Mouse (Mus musculus) limb, embryonic 12.5 days (tissue): ENCODE measurements at regions not wholly inside any gene's neighbourhood (a gene's known extent, or its start where the extent isn't known, plus 50 kb on each side); places are given as distances from the start of the nearest gene placed in this dataset.

ENCODE experiments used
- ATAC-seq: fragments of 200-750 bp; cut with Nextera tagmentation; 2 replicates; pipeline ENCODE4 v1.8.0; 2017; ENCODE audit warnings: low read depth, moderate TSS enrichment; ENCODE audit not compliant: insufficient number of reproducible peaks, insufficient read depth, low FRiP score, low TSS enrichment
- H3K27ac ChIP-seq: fragments of 300-500 bp; sonication (generic); 2 replicates; pipeline ENCODE4 v1.5.1; 2016; ENCODE audit warnings: mild to moderate bottlenecking, moderate library complexity
- H3K27me3 ChIP-seq: fragments of 300-500 bp; sonication (generic); 2 replicates; pipeline ENCODE4 v1.6.1; 2016; ENCODE audit warnings: mild to moderate bottlenecking, moderate library complexity
- H3K36me3 ChIP-seq: fragments of 300-500 bp; sonication (generic); 2 replicates; pipeline ENCODE4 v1.6.1; 2016; ENCODE audit warnings: mild to moderate bottlenecking, moderate library complexity
- H3K4me1 ChIP-seq: fragments of 300-500 bp; sonication (generic); replicated peaks from 2 replicates; pipeline ENCODE4 v1.6.1; 2016
- H3K4me2 ChIP-seq: fragments of 300-500 bp; sonication (generic); 2 replicates; pipeline ENCODE4 v1.6.1; 2016; ENCODE audit warnings: mild to moderate bottlenecking, moderate library complexity
- H3K4me3 ChIP-seq: fragments of 300-500 bp; sonication (generic); replicated peaks from 2 replicates; pipeline ENCODE4 v1.5.1; 2016; ENCODE audit warnings: mild to moderate bottlenecking
- H3K9ac ChIP-seq: fragments of 300-500 bp; sonication (generic); replicated peaks from 2 replicates; pipeline ENCODE4 v1.6.1; 2016; ENCODE audit warnings: mild to moderate bottlenecking, moderate library complexity
- H3K9me3 ChIP-seq: fragments of 300-500 bp; sonication (generic); 2 replicates; pipeline ENCODE4 v1.6.1; 2016; ENCODE audit warnings: mild to moderate bottlenecking, moderate library complexity
- WGBS: fragments of 180-500 bp; shearing (Covaris S2); methylation state at CpG from one replicate; pipeline ENCODE4 v1.1.7; 2016; 5-methylcytosine and 5-hydroxymethylcytosine counted together

GRCm38 (mm10) chr16:93367246-93367805 lies 236.5 kb downstream of the Setd4 start:
- H3K4me3 ChIP-seq: no peak overlapping the region
- WGBS: 89% methylated on average over 8 of the region's 8 CpGs
- peaks cover 15% of the 10 kb centered on the region for H3K4me1 ChIP-seq
- no peak overlapping the region for H3K27ac ChIP-seq
- H3K4me2 ChIP-seq: no peak overlapping the region
- no peak overlapping the region for H3K9ac ChIP-seq
- H3K27me3 ChIP-seq: peaks cover 6% of the 10 kb centered on the region; the same call in 1 of the 2 replicates
- no peak for ATAC-seq
- no peaks in the 10 kb centered on the region for H3K36me3 ChIP-seq
- H3K9me3 ChIP-seq: no peaks in the 10 kb centered on the region

DNA sequence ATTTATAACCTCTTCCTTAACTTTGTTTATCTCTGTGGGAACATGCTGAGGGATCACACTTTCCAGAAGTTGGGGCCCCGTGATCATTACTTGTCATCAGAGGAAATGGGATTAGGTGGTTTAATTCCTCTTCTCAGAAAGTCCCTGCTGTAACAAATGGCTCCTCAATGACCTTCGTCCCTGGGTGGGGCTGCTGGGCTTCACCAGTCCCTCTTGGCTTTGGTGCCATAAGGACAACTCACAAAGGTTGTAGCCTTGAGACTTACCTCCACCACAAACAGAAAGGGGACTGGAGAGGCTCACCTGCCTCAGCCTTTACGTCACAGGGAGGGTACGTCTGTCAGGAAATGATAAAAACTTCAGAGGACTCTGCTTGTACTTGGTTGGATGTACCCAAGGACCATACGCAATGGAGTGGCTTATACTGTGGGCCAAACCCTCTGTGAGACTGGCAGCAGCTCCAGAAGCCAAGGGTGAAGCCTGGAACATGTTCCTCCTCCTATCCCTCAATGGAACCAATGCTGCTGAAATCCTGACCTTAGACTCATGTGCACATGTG lies 237.4 kb downstream of the Setd4 start:
- 50% methylated on average over 5 of the region's 5 CpGs for WGBS
- Histone ChIP-seq H3K27ac (no peak overlapping the region), H3K9ac (no peak overlapping the region), H3K4me1 (peaks cover 15% of the 10 kb centered on the region), H3K4me3 (no peak overlapping the region), H3K9me3 (no peaks in the 10 kb centered on the region), H3K4me2 (no peak overlapping the region), H3K36me3 (no peaks in the 10 kb centered on the region), H3K27me3 (peaks cover 6% of the 10 kb centered on the region; the same call in 1 of the 2 replicates)
- ATAC-seq: no peak

- H3K27ac ChIP-seq: no peak overlapping the region
- no peaks in the 10 kb centered on the region for H3K9me3 ChIP-seq
- no peak for ATAC-seq
- no peak overlapping the region for H3K9ac ChIP-seq
- H3K27me3 ChIP-seq: peaks cover 6% of the 10 kb centered on the region; the same call in 1 of the 2 replicates
- H3K4me1 ChIP-seq: peaks cover 15% of the 10 kb centered on the region
- H3K36me3 ChIP-seq: no peaks in the 10 kb centered on the region
- no peak overlapping the region for H3K4me2 ChIP-seq
- H3K4me3 ChIP-seq: no peak overlapping the region
- WGBS: 73% methylated on average over 3 of the region's 3 CpGs
Observed at GRCm38 (mm10) chr16:93365236-93365951, 238.5 kb downstream of the Setd4 start.

DNA sequence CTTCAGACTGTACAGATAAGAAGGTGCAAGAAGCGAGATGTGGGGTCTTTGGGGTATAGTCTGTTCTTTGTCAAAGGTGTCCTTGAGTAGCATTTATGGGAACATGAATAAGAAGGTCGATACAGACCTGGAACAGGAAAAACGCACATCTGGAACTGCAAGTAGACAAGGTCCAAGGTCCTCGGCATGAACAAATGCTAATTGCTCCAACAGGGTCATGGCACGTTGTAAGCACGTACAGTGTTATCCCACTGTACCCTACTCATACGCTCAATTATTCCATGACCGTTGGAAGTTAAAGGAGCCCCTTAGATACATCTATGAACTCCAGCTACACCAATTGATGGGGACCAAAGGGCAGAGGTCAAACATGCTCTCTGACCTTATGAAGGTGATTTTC lies 244.1 kb downstream of the Setd4 start:
- H3K4me3 ChIP-seq: no peak overlapping the region
- ATAC-seq: no peak
- no peaks in the 10 kb centered on the region for H3K9me3 ChIP-seq
- H3K9ac ChIP-seq: no peak overlapping the region
- H3K27ac ChIP-seq: no peak overlapping the region
- no peaks in the 10 kb centered on the region for H3K36me3 ChIP-seq
- no peaks in the 10 kb centered on the region for H3K27me3 ChIP-seq
- H3K4me1 ChIP-seq: no peaks in the 10 kb centered on the region
- 88% methylated on average over 8 of the region's 8 CpGs for WGBS
- H3K4me2 ChIP-seq: no peak overlapping the region

GRCm38 (mm10) chr16:93358613-93359012 lies 245.2 kb downstream of the Setd4 start:
- Histone ChIP-seq H3K27ac (no peak overlapping the region), H3K4me2 (no peak overlapping the region), H3K36me3 (no peaks in the 10 kb centered on the region), H3K27me3 (no peaks in the 10 kb centered on the region), H3K9me3 (no peaks in the 10 kb centered on the region), H3K4me3 (no peak overlapping the region), H3K9ac (no peak overlapping the region), H3K4me1 (no peaks in the 10 kb centered on the region)
- 87% methylated on average over 6 of the region's 6 CpGs for WGBS
- ATAC-seq: no peak

- no peak overlapping the region for H3K4me2 ChIP-seq
- H3K4me3 ChIP-seq: no peak overlapping the region
- no peak overlapping the region for H3K9ac ChIP-seq
- H3K36me3 ChIP-seq: no peaks in the 10 kb centered on the region
- no peak for ATAC-seq
- no peaks in the 10 kb centered on the region for H3K4me1 ChIP-seq
- H3K27ac ChIP-seq: no peak overlapping the region
- H3K9me3 ChIP-seq: no peaks in the 10 kb centered on the region
- H3K27me3 ChIP-seq: no peaks in the 10 kb centered on the region
- 82% methylated on average over 4 of the region's 4 CpGs for WGBS
Observed at GRCm38 (mm10) chr16:93358166-93358565, 245.7 kb downstream of the Setd4 start.

DNA sequence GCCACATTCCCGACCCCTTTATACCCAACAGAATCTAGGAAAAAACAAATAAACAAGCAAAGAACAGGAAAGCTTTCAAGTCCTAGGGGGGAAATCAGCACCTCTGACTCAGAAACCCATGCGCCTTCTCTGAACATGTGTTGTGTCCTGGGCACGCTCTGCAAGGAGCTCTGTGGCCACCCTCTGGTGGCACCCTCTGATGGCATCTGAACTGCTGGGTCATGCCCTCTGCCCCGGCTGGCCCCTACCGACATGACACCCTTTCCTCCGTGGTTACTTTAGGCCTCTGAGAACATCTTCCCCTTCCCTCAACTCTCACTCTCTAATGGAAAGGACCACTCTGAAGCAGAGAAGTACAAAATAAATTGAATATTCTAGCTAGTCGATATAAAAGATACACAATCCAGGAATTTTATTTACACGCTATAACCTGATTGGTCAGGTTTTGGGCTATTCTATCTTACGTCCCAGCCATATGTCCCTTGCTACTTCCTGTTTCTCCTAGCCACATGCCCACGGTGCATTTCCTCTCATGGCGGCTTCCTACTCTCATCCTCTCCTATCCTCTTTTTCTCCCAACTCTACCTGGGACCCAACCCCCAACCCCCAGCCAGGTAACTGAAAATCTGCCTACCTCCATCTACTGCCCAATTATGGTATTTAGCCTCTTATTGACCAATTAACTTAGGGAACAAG lies 248.5 kb downstream of the Setd4 start:
- Histone ChIP-seq H3K27ac (no peak overlapping the region), H3K4me1 (no peaks in the 10 kb centered on the region), H3K36me3 (no peaks in the 10 kb centered on the region), H3K9ac (no peak overlapping the region), H3K9me3 (no peaks in the 10 kb centered on the region), H3K4me3 (no peak overlapping the region), H3K4me2 (no peak overlapping the region), H3K27me3 (no peaks in the 10 kb centered on the region)
- WGBS: 85% methylated on average over 11 of the region's 11 CpGs
- no peak for ATAC-seq

DNA sequence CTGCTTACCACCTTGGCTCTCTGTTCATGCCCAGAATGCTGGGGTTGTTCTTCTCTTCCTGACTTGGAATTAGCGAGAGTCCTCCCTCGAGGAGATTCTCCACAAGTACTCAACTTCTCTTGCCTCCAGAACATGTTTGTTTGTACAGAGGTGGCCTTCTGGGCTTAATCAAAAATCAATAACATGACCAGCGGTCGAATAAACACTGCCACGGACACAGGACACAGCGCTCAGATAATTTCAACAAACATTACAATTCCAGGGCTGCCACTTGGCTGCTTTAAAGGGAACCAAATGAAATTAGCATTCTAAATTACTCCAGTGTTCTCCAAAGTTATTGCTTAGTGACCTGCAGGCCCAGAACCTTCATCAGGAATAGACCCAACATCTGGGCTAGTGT lies 249.9 kb downstream of the Setd4 start:
- Histone ChIP-seq H3K27me3 (no peaks in the 10 kb centered on the region), H3K4me3 (no peak overlapping the region), H3K27ac (no peak overlapping the region), H3K9me3 (no peaks in the 10 kb centered on the region), H3K4me2 (no peak overlapping the region), H3K36me3 (no peaks in the 10 kb centered on the region), H3K4me1 (no peaks in the 10 kb centered on the region), H3K9ac (no peak overlapping the region)
- WGBS: 79% methylated on average over 6 of the region's 6 CpGs
- no peak for ATAC-seq

DNA sequence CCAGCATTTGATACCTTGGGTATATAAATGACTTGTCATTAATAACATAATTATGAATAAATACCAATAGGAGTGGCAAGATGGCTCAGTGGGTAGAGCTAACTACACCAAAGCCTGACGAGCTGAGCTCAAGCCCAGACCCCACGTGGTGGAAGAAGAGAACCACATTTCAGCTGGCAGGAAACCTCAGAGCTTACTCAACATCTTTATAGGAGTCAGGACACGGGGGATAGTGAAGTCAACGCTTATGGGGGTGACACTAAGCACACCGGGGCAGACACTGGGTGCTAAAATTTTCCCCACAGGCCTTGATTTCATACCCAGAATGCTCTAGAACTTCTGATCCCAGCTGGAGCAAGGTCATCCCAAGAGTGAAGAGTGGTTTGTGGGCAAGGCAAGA lies 259.3 kb downstream of the Setd4 start:
- WGBS: 77% methylated on average over 5 of the region's 5 CpGs
- no peak for ATAC-seq

GRCm38 (mm10) chr16:93342701-93343100 lies 261.2 kb downstream of the Setd4 start:
- no peak for ATAC-seq
- Histone ChIP-seq H3K9ac (no peak overlapping the region), H3K4me1 (no peaks in the 10 kb centered on the region), H3K36me3 (no peaks in the 10 kb centered on the region), H3K4me2 (no peak overlapping the region), H3K4me3 (no peak overlapping the region), H3K27ac (no peak overlapping the region), H3K27me3 (no peaks in the 10 kb centered on the region), H3K9me3 (no peaks in the 10 kb centered on the region)
- 94% methylated on average over 2 of the region's 2 CpGs for WGBS

More for the DNA sequence above, 259.3 kb downstream of the Setd4 start:
- Histone ChIP-seq H3K27me3 (no peaks in the 10 kb centered on the region), H3K4me3 (no peak overlapping the region), H3K9ac (no peak overlapping the region), H3K36me3 (no peaks in the 10 kb centered on the region), H3K9me3 (no peaks in the 10 kb centered on the region), H3K4me1 (no peaks in the 10 kb centered on the region), H3K4me2 (no peak overlapping the region), H3K27ac (no peak overlapping the region)

- Histone ChIP-seq H3K27ac (no peak overlapping the region), H3K4me1 (no peaks in the 10 kb centered on the region), H3K4me2 (no peak overlapping the region), H3K9ac (no peak overlapping the region), H3K36me3 (no peaks in the 10 kb centered on the region), H3K9me3 (no peaks in the 10 kb centered on the region), H3K27me3 (no peaks in the 10 kb centered on the region), H3K4me3 (no peak overlapping the region)
- WGBS: 89% methylated on average over 2 of the region's 2 CpGs
- ATAC-seq: no peak
Observed at GRCm38 (mm10) chr16:93341791-93342190, 262.1 kb downstream of the Setd4 start.
